Mouse (Mus musculus) heart, postnatal 0 days (tissue): Measurements from ENCODE around the gene Pi4ka. TPM values are rescaled to one million over a fixed set of nuclear protein-coding genes. Genes with fewer than 3 reads are reported as not detected.
A peak's percentile ranks its signal among the peaks of the same experiment; 100 is the strongest.

ENCODE experiments used
- ATAC-seq: fragments of 200-750 bp; cut with Nextera tagmentation; 2 replicates; pipeline ENCODE4 v1.8.0; 2017; ENCODE audit warnings: low read depth, moderate number of reproducible peaks, moderate library complexity; ENCODE audit not compliant: insufficient read depth
- DNase-seq: peaks from one replicate; pipeline ENCODE4 v3.0.0-alpha.2; 2016; ENCODE audit warnings: low spot score
- H3K27ac ChIP-seq: fragments of 300-500 bp; sonication (generic); 2 replicates; pipeline ENCODE4 v1.5.1; 2014; ENCODE audit warnings: low read depth, mild to moderate bottlenecking
- H3K27me3 ChIP-seq: fragments of 300-500 bp; sonication (generic); 2 replicates; pipeline ENCODE4 v1.6.1; 2014; ENCODE audit warnings: low read length, mixed read lengths; ENCODE audit not compliant: control insufficient read depth, insufficient read depth
- H3K36me3 ChIP-seq: fragments of 300-500 bp; sonication (generic); replicated peaks from 2 replicates; pipeline ENCODE4 v1.6.1; 2014; ENCODE audit warnings: low read length, mixed read lengths; ENCODE audit not compliant: control insufficient read depth, insufficient read depth
- H3K4me1 ChIP-seq: fragments of 300-500 bp; sonication (generic); 2 replicates; pipeline ENCODE4 v1.6.1; 2014; ENCODE audit warnings: antibody characterized with exemption; ENCODE audit not compliant: control insufficient read depth, insufficient read depth
- H3K4me2 ChIP-seq: fragments of 300-500 bp; sonication (generic); 2 replicates; pipeline ENCODE4 v1.6.1; 2014; ENCODE audit warnings: low read depth, mild to moderate bottlenecking, low read length, moderate library complexity
- H3K4me3 ChIP-seq: fragments of 300-500 bp; sonication (generic); 2 replicates; pipeline ENCODE4 v1.5.1; 2014; ENCODE audit warnings: low read depth, low read length
- H3K9ac ChIP-seq: fragments of 300-500 bp; sonication (generic); replicated peaks from 2 replicates; pipeline ENCODE4 v1.6.1; 2014; ENCODE audit warnings: low read depth, low read length, mixed read lengths
- H3K9me3 ChIP-seq: fragments of 300-500 bp; sonication (generic); replicated peaks from 2 replicates; pipeline ENCODE4 v1.6.1; 2016; ENCODE audit warnings: low read length; ENCODE audit not compliant: control insufficient read depth
- CTCF ChIP-seq: IDR thresholded peaks from 2 replicates; pipeline ENCODE4 v1.5.1; 2016; ENCODE audit warnings: antibody characterized with exemption, control low read depth, low read depth
- EP300 ChIP-seq: IDR thresholded peaks from 2 replicates; pipeline ENCODE4 v1.6.1; 2016; ENCODE audit warnings: antibody characterized with exemption, low read depth
- WGBS: fragments of 180-500 bp; shearing (Covaris S2); extraction: QIAGEN DNeasy Blood & Tissue Kit; methylation state at CpG from one replicate; pipeline ENCODE4 v1.1.7; 2014; 5-methylcytosine and 5-hydroxymethylcytosine counted together
- polyA plus RNA-seq: library from polyadenylated mRNA; unstranded; fragments of >200 nt; fragmentation: Nextera tagmentation; extraction: Ambion mirVana; gene quantifications from 2 replicates; pipeline ENCODE4 v1.2.1, GENCODE M21; 2015
- total RNA-seq: library from RNA; depleted of rRNA; stranded (reverse); fragments of >200 nt; gene quantifications from 2 replicates; pipeline ENCODE4 v1.2.3, GENCODE M21; 2014; ENCODE audit warnings: low replicate concordance; rRNA removed

Pi4ka gene
- total RNA-seq, result 49.2 and 60.0 TPM in 2 replicates
- polyA plus RNA-seq, result 16.9 and 18.5 TPM in 2 replicates

GRCm38 (mm10) chr16:17405736-17406443 is at the start of gene Pi4ka, which contains the start of gene Snap29:
Gene Pi4ka (minus strand): TSS chr16:17406314.
Gene Snap29 (plus strand): TSS chr16:17405986.
- ATAC-seq, result peak; percentile 97
- TF ChIP-seq CTCF, result no peak
- TF ChIP-seq EP300, result no peak; the same call in 1 of the 2 replicates
- Histone ChIP-seq H3K9ac (peak within 1 kb of the TSS; percentile 72), H3K4me2 (peak within 1 kb of the TSS; percentile 81), H3K36me3 (no peaks in the 10 kb centered on the region), H3K27ac (peak within 1 kb of the TSS; percentile 82), H3K27me3 (no peaks in the 10 kb centered on the region), H3K9me3 (no peaks in the 10 kb centered on the region), H3K4me1 (peaks cover 18% of the 10 kb centered on the region; the same call in 1 of the 2 replicates), H3K4me3 (peak within 1 kb of the TSS; percentile 85)
- peak; percentile 96 for DNase-seq
- under 1% methylated on average over 52 of the region's 69 CpGs for WGBS

GRCm38 (mm10) chr16:17452373-17452715 is 46.2 kb upstream of the Pi4ka start:
- H3K9me3 ChIP-seq, result no peaks in the 10 kb centered on the region
- no peaks in the 10 kb centered on the region for H3K27me3 ChIP-seq
- H3K9ac ChIP-seq, result peak overlapping the region; percentile 84
- H3K4me2 ChIP-seq, result peak overlapping the region; percentile 92
- DNase-seq (peak; percentile 51), ATAC-seq (peak; percentile 29)
- H3K4me3 ChIP-seq, result peak overlapping the region; percentile 92
- TF ChIP-seq CTCF, result no peak
- TF ChIP-seq EP300, result no peak
- 0% methylated on average over 24 of the region's 24 CpGs for WGBS
- peaks cover 13% of the 10 kb centered on the region for H3K36me3 ChIP-seq
- peaks cover 21% of the 10 kb centered on the region for H3K4me1 ChIP-seq
- peak overlapping the region; percentile 95 for H3K27ac ChIP-seq

- peak; percentile 99 for ATAC-seq
These were observed 45.6 kb upstream of the Pi4ka start, which contains the start of gene Crkl for GRCm38 (mm10) chr16:17451541-17452372. Gene Crkl (plus strand): TSS chr16:17451987.

GRCm38 (mm10) chr16:17432576-17432975 is 26.5 kb upstream of the Pi4ka start:
- Histone ChIP-seq H3K36me3 (peaks cover 18% of the 10 kb centered on the region), H3K9ac (no peak overlapping the region), H3K27ac (no peak overlapping the region), H3K27me3 (no peaks in the 10 kb centered on the region), H3K9me3 (no peaks in the 10 kb centered on the region), H3K4me3 (no peak overlapping the region), H3K4me1 (no peaks in the 10 kb centered on the region), H3K4me2 (no peak overlapping the region)
- 69% methylated on average over 2 of the region's 2 CpGs for WGBS
- DNase-seq (peak; percentile 34), ATAC-seq (no peak)
- TF ChIP-seq EP300 (no peak), CTCF (peak; percentile 66)

More at GRCm38 (mm10) chr16:17451541-17452372, 45.6 kb upstream of the Pi4ka start, which contains the start of gene Crkl:
- peak within 1 kb of the TSS; percentile 92 for H3K4me3 ChIP-seq
- no peaks in the 10 kb centered on the region for H3K27me3 ChIP-seq
- DNase-seq, result peak; percentile 97
- H3K4me1 ChIP-seq, result peaks cover 21% of the 10 kb centered on the region
- no peaks in the 10 kb centered on the region for H3K9me3 ChIP-seq
- peak within 1 kb of the TSS; percentile 92 for H3K4me2 ChIP-seq
- H3K36me3 ChIP-seq, result peaks cover 11% of the 10 kb centered on the region
- TF ChIP-seq EP300 (no peak), CTCF (no peak)
- peak within 1 kb of the TSS; percentile 95 for H3K27ac ChIP-seq
- peak within 1 kb of the TSS; percentile 84 for H3K9ac ChIP-seq
- WGBS, result under 1% methylated on average over 63 of the region's 63 CpGs

- Histone ChIP-seq H3K27me3 (no peaks in the 10 kb centered on the region), H3K9ac (no peak overlapping the region), H3K9me3 (no peaks in the 10 kb centered on the region), H3K36me3 (peaks cover 53% of the 10 kb centered on the region), H3K27ac (no peak overlapping the region), H3K4me1 (no peaks in the 10 kb centered on the region), H3K4me2 (no peak overlapping the region), H3K4me3 (no peak overlapping the region)
- no peak for DNase-seq
- WGBS, result 73% methylated on average over 3 of the region's 3 CpGs
- ATAC-seq, result no peak
- TF ChIP-seq EP300, result no peak
These were observed 16.9 kb upstream of the Pi4ka start for GRCm38 (mm10) chr16:17423021-17423420.
